Mouse (Mus musculus): Measurements from ENCODE around the gene Efemp2. TPM values are rescaled to one million over a fixed set of nuclear protein-coding genes. Genes with fewer than 3 reads are reported as not detected.

Gene Efemp2
- total RNA-seq, 2 experiments from 2014 or later: 13.2 to 14.1 TPM

DNA sequence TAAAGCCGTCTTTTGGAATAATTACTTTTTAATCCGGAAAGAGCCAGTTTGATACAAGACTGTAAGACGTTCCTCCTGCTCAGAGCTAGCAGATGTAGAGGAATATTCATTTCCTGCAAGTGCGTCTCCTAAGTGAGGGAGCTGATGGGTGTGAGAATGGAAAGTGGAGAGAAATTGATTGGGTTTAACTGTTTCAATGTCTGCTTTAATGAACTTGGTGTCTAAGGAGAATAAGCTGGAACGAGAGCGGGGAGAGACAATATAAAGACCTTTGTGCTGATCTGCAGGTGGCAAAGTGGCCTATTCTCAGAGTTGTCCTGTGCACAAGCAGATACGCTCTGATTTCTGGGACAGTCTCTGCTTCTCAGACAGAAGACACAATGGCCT is 56.4 kb downstream of the Efemp2 start:
- no peak for DNase-seq (ENCODE audit: low spot score in 2 of 2)
- Histone ChIP-seq H3K4me3 (no peak overlapping the region; the same call in 1 of the 2 replicates), H3K27ac (no peak overlapping the region; the same call in 1 of the 2 replicates)
- no peak for TF ChIP-seq CTCF (conservative IDR thresholded peaks at IDR 0.05)

Other genes starting within 250 kb of the Efemp2 start
- 10 to 100 TPM; 56.4 to 57.4 TPM for gene Pacs1, start 200.8 kb upstream of the Efemp2 start, total RNA-seq (2021)
- gene Sf3b2, start 178.5 kb upstream of the Efemp2 start, total RNA-seq (2021): 100 to 1,000 TPM; 214 to 219 TPM
- gene Gal3st3, start 175.6 kb upstream of the Efemp2 start, total RNA-seq (2021): 100 to 1,000 TPM; 106 to 109 TPM
- gene Catsper1, start 138.2 kb upstream of the Efemp2 start, total RNA-seq (2021): not detected
- gene Cst6, start 124.4 kb upstream of the Efemp2 start, total RNA-seq (2021): 1 to 10 TPM; 4.6 to 5.9 TPM
- gene Eif1ad, start 107.2 kb upstream of the Efemp2 start, total RNA-seq (2021): 10 to 100 TPM; 21.4 to 22.5 TPM
- 10 to 100 TPM; 81.0 to 86.2 TPM for gene Banf1, start 106.8 kb upstream of the Efemp2 start, total RNA-seq (2021)
- 100 to 1,000 TPM; 113 to 125 TPM for gene Sart1, start 85.3 kb upstream of the Efemp2 start, total RNA-seq (2021)
- gene Tsga10ip, start 71.4 kb upstream of the Efemp2 start, total RNA-seq (2021): under 1 TPM; 0.20 to 0.37 TPM
- 100 to 1,000 TPM; 316 to 335 TPM for gene Drap1, start 49.0 kb upstream of the Efemp2 start, total RNA-seq (2021)
- 10 to 100 TPM; 61.9 to 70.7 TPM for gene AI837181, start 48.8 kb upstream of the Efemp2 start, total RNA-seq (2021)
- not detected for gene Fosl1, start 26.4 kb upstream of the Efemp2 start, total RNA-seq (2021)
- gene Ccdc85b, start 16.1 kb upstream of the Efemp2 start, total RNA-seq (2021): 10 to 100 TPM; 31.5 to 33.9 TPM
- gene Fibp, start 13.3 kb upstream of the Efemp2 start, total RNA-seq (2021): 10 to 100 TPM; 87.2 to 89.6 TPM
- gene Ctsw, start 5.4 kb upstream of the Efemp2 start, total RNA-seq (2021): under 1 TPM in 1 of 2 experiments, not detected in 1; 0.31 TPM
- 10 to 100 TPM; 40.9 to 42.9 TPM for gene Mus81, start 14.4 kb downstream of the Efemp2 start, total RNA-seq (2021)
- 1,000 to 10,000 TPM; 1,280 to 1,287 TPM for gene Cfl1, start 16.5 kb downstream of the Efemp2 start, total RNA-seq (2021)
- gene 1700020D05Rik, start 29.8 kb downstream of the Efemp2 start, total RNA-seq (2021): 1 to 10 TPM; 6.2 to 9.1 TPM
- 10 to 100 TPM; 85.9 to 86.6 TPM for gene Snx32, start 36.6 kb downstream of the Efemp2 start, total RNA-seq (2021)
- not detected for gene Ovol1, start 86.7 kb downstream of the Efemp2 start, total RNA-seq (2021)
- 1 to 10 TPM; 6.8 to 7.4 TPM for gene Ap5b1, start 94.1 kb downstream of the Efemp2 start, total RNA-seq (2021)
- 10 to 100 TPM; 80.0 to 88.2 TPM for gene Rnaseh2c, start 127.9 kb downstream of the Efemp2 start, total RNA-seq (2021)
- 10 to 100 TPM; 82.8 to 93.0 TPM for gene Kat5, start 136.3 kb downstream of the Efemp2 start, total RNA-seq (2021)
- gene Rela, start 163.5 kb downstream of the Efemp2 start, total RNA-seq (2021): 10 to 100 TPM; 20.6 to 21.0 TPM
- gene Sipa1, start 189.8 kb downstream of the Efemp2 start, total RNA-seq (2021): 10 to 100 TPM; 16.5 to 17.5 TPM
- gene Map3k11, start 214.8 kb downstream of the Efemp2 start, total RNA-seq (2021): 10 to 100 TPM; 20.2 to 20.4 TPM
- 10 to 100 TPM; 69.1 to 78.8 TPM for gene Pcnx3, start 215.0 kb downstream of the Efemp2 start, total RNA-seq (2021)
- under 1 TPM in 1 of 2 experiments, not detected in 1; 0.36 TPM for gene Kcnk7, start 230.4 kb downstream of the Efemp2 start, total RNA-seq (2021)